Mouse (Mus musculus) CD4-positive, CD25-positive, alpha-beta regulatory T cell, adult 9 weeks (primary cell): Measurements from ENCODE around the gene Rwdd2b. TPM values are rescaled to one million over a fixed set of nuclear protein-coding genes. Genes with fewer than 3 reads are reported as not detected.

Source experiments
- polyA plus RNA-seq: library from polyadenylated mRNA; unstranded; fragments of 100-300 nt; shearing (Covaris generic); gene quantifications from one replicate; pipeline ENCODE4 v1.2.1, GENCODE M21; 2017

Gene Rwdd2b
- polyA plus RNA-seq, result 13.7 TPM

DNA sequence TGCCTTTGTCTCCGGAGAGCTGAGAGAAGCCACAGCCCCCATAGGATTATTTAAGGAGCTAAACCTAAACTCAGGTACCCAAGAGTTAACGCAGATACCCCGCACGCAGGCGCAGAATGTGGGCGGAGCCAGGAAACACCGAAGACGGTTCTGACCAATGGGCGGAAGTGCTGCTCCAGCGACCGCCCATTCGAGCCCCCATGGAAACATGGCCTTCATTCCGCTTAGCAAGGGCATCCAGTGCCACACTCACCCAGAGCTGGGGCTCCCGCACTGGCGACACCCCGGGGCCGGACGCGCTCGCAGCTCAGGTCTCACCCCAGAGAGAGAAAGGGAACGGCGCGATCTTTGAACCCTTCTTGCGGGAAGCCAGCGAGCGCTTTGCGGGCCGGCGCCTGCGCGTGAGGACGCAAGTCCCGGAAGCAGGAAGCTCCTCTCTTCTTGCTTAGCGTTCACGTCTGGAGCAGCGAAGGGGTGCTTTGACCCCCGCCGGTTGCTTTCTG lies at the start of gene Rwdd2b:
Gene Rwdd2b (minus strand): TSS at position 390 of the 503 bp plus-strand sequence.

DNA sequence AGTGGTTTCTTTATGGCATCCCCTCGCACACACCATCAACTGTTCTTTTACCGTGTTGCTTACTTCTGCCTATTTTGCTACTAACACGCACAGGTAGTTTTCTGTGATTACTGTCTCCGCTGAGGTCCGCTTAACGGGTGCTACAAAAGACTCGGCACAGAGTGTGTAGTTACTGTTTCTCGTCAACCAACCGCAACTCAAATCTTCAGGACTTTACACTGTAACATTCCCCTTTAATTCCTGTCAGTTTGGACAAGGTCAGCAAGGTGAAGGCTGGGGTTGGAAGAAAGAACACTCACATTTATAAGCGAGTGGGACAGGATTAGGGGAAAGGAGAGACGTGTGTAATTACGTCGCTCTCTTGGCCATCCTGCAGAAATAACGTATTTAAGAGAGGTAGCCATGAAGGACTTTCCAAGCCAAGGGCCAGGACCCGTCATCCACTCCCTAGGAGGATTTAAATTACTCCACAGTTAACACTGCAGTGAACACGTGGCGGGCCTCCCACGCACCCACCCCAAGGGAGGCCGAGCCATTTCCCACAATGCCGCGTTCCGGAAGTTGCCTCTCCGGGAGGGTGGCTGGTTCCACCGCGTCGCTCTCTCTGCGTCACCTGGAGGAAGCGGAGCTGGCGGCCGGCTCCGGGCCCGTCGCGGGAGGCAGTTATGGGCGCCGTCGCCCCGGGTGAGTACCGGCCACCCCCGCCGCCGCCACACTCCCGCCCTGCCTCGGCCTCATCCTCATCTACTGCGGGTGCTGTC lies 14.2 kb upstream of the Rwdd2b start, which contains the start of gene Usp16:
Gene Usp16 (plus strand): TSS at position 285 of the 761 bp plus-strand sequence.

DNA sequence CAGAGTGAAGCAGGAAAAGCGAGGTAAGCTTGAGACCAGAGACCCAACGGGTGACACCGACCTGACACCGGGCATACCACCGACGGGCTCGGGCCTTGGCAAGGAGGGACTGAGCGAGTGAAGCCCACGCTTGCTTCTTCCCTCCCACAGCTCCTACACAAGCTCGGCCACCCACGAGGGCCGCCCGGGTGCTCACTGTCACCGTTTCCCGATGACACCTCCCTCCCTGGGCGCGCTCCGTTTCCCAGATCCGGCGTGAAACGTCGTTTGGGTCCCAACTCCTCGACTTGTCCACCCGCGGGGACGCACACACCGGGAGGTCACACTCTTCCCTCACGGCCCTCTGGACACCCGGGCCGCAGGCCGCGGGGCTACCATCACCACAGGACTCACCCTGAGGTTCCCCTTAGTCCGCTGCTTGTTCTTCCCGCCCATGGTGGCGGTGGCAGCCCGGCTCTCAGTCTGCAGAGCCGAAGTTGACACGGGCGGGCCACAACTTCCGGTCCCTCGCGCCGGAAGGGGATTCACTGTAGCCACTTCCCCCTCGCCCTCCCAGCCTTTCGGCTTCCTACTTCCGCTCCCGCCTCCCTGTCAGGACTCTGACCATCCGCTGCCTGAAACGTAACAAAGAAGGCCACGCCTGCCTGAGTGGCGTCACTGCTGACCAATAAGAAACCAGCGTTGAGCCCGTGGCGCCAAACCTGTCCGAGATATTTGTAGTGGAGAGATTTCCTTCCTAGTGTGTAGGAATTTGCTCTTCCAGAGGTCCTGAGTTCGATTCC lies 8.1 kb downstream of the Rwdd2b start, which contains the start of gene Ltn1:
Gene Ltn1 (minus strand): TSS at position 580 of the 782 bp plus-strand sequence.

Other genes with a start within 250 kb of the Rwdd2b start
- 21.0 TPM for gene N6amt1, start 86.4 kb downstream of the Rwdd2b start, polyA plus RNA-seq
- 68.4 TPM for gene Ltn1, start 8.0 kb downstream of the Rwdd2b start, polyA plus RNA-seq
- 75.2 TPM for gene Usp16, start 14.1 kb upstream of the Rwdd2b start, polyA plus RNA-seq
- 412 TPM for gene Cct8, start 55.3 kb upstream of the Rwdd2b start, polyA plus RNA-seq
- not detected for gene Map3k7cl, start 112.8 kb upstream of the Rwdd2b start, polyA plus RNA-seq